Mouse (Mus musculus) adrenal gland, adult 8-10 months (tissue): ENCODE data around the gene Cidec. TPM values are rescaled to one million over a fixed set of nuclear protein-coding genes. Genes with fewer than 3 reads are reported as not detected.

Experiments
- microRNA-seq, 2 experiments: library from miRNA; unstranded; fragments of <30 nt; microRNA quantifications; one replicate each; pipeline ENCODE4 v1.2.0; 2022
- total RNA-seq, 4 experiments: library from RNA; stranded (reverse); gene quantifications; 2 replicates each; pipeline ENCODE4 v1.2.4; 2022

The Cidec gene
- total RNA-seq, 4 experiments from 2014 or later = 185 to 405 (median 283) TPM

Small RNA genes within 50 kb of the gene (microRNA-seq; reads per million reads assigned to microRNA genes)
- 0 reads per million in 2 experiments for gene Gm24387

Other genes with a start within 250 kb of the Cidec start
- 1 to 10 TPM; 5.2 to 8.5 (median 6.6) TPM for gene Lhfpl4, start 240.4 kb downstream of the Cidec start, total RNA-seq
- gene Mtmr14, start 197.9 kb downstream of the Cidec start, total RNA-seq = 10 to 100 TPM; 19.6 to 24.8 (median 23.1) TPM
- 1 to 10 TPM; 4.4 to 8.6 (median 5.8) TPM for gene Cpne9, start 153.5 kb downstream of the Cidec start, total RNA-seq
- gene Brpf1, start 128.6 kb downstream of the Cidec start, total RNA-seq = 10 to 100 TPM; 19.5 to 32.3 (median 29.5) TPM
- gene Ogg1, start 108.8 kb downstream of the Cidec start, total RNA-seq = 10 to 100 TPM; 14.4 to 21.7 (median 17.1) TPM
- gene Camk1, start 91.8 kb downstream of the Cidec start, total RNA-seq = 10 to 100 TPM; 50.1 to 74.6 (median 64.6) TPM
- gene Tada3, start 57.9 kb downstream of the Cidec start, total RNA-seq = 10 to 100 TPM; 39.3 to 47.1 (median 43.4) TPM
- gene Arpc4, start 57.6 kb downstream of the Cidec start, total RNA-seq = 100 to 1,000 TPM; 199 to 228 (median 204) TPM
- 1 to 10 TPM; 2.6 to 7.4 (median 3.9) TPM for gene Ttll3, start 46.5 kb downstream of the Cidec start, total RNA-seq
- gene Rpusd3, start 16.4 kb downstream of the Cidec start, total RNA-seq = 10 to 100 TPM in 3 of 4 experiments, 1 to 10 TPM in 1; 7.6 to 13.8 (median 11.6) TPM
- gene Jagn1, start 6.8 kb upstream of the Cidec start, total RNA-seq = 10 to 100 TPM; 40.6 to 52.5 (median 46.4) TPM
- 1 to 10 TPM in 3 of 4 experiments, under 1 TPM in 1; 0.74 to 1.9 (median 1.1) TPM for gene Il17re, start 22.7 kb upstream of the Cidec start, total RNA-seq
- 10 to 100 TPM; 17.5 to 29.1 (median 24.0) TPM for gene Il17rc, start 35.7 kb upstream of the Cidec start, total RNA-seq
- 10 to 100 TPM; 60.8 to 69.9 (median 67.4) TPM for gene Creld1, start 47.5 kb upstream of the Cidec start, total RNA-seq
- under 1 TPM; 0.20 to 0.40 (median 0.31) TPM for gene Prrt3, start 66.2 kb upstream of the Cidec start, total RNA-seq
- gene Emc3, start 95.9 kb upstream of the Cidec start, total RNA-seq = 100 to 1,000 TPM in 1 of 4 experiments, 10 to 100 TPM in 3; 81.3 to 119 (median 96.3) TPM
- 1 to 10 TPM in 2 of 4 experiments, under 1 TPM in 2; 0.35 to 2.0 (median 0.88) TPM for gene Fancd2, start 95.9 kb upstream of the Cidec start, total RNA-seq
- under 1 TPM in 1 of 4 experiments, not detected in 3; 0.35 TPM for gene Fancd2os, start 165.0 kb upstream of the Cidec start, total RNA-seq
- 100 to 1,000 TPM; 180 to 239 (median 200) TPM for gene Brk1, start 169.0 kb upstream of the Cidec start, total RNA-seq
- 10 to 100 TPM; 29.5 to 34.0 (median 32.1) TPM for gene Vhl, start 188.2 kb upstream of the Cidec start, total RNA-seq
- 10 to 100 TPM; 11.8 to 38.3 (median 22.4) TPM for gene Irak2, start 202.7 kb upstream of the Cidec start, total RNA-seq